Mouse (Mus musculus) G1E (cell line): Measurements from ENCODE around the gene Cts8. TPM values are rescaled to one million over a fixed set of nuclear protein-coding genes. Genes with fewer than 3 reads are reported as not detected.

ENCODE experiments used
- ATAC-seq: 2 replicates; pipeline ENCODE4 v1.8.0; 2016; ENCODE audit warnings: mild to moderate bottlenecking; ENCODE audit not compliant: insufficient number of reproducible peaks, poor library complexity, low FRiP score, severe bottlenecking; ENCODE audit errors: extremely low read depth
- DNase-seq: peaks from one replicate; pipeline ENCODE4 v3.0.0; 2012; ENCODE audit warnings: low spot score
- H3K27me3 ChIP-seq: 2 replicates; pipeline ENCODE4 v1.6.1; 2012; ENCODE audit warnings: mild to moderate bottlenecking, low read length, inconsistent platforms; ENCODE audit not compliant: insufficient read depth
- H3K36me3 ChIP-seq: replicated peaks from 2 replicates; pipeline ENCODE3; 2012; ENCODE audit warnings: mild to moderate bottlenecking, inconsistent platforms
- H3K4me1 ChIP-seq: 2 replicates; pipeline ENCODE4 v1.6.1; 2012; ENCODE audit warnings: low read depth, low read length, inconsistent platforms, mixed read lengths; ENCODE audit not compliant: insufficient read depth
- H3K4me3 ChIP-seq: 2 replicates; pipeline ENCODE4 v1.5.1; 2012; ENCODE audit warnings: low read depth, mild to moderate bottlenecking, inconsistent platforms, low read length, moderate library complexity, mixed read lengths
- H3K9me3 ChIP-seq: replicated peaks from 2 replicates; pipeline ENCODE4 v1.6.1; 2012; ENCODE audit warnings: inconsistent platforms
- CTCF ChIP-seq: IDR thresholded peaks from 2 replicates; pipeline ENCODE4 v1.5.1; 2012; ENCODE audit warnings: low read depth, low read length, inconsistent platforms, mixed read lengths
- GATA1 ChIP-seq: IDR thresholded peaks from 2 replicates; pipeline ENCODE4 v1.6.1; 2012; ENCODE audit warnings: borderline replicate concordance, low read length, inconsistent platforms, mixed read lengths
- GATA2 ChIP-seq: IDR thresholded peaks from 2 replicates; pipeline ENCODE4 v1.6.1; 2012; ENCODE audit warnings: low read depth, low read length, inconsistent platforms, borderline replicate concordance
- POLR2AphosphoS5 ChIP-seq: IDR thresholded peaks from 2 replicates; pipeline ENCODE4 v1.6.1; 2012; ENCODE audit warnings: low read depth, low read length, inconsistent platforms; ENCODE audit not compliant: insufficient replicate concordance
- TAL1 ChIP-seq: conservative IDR thresholded peaks from 2 replicates; pipeline ENCODE4 v1.6.1; 2012; ENCODE audit warnings: low read depth, low read length, inconsistent platforms, mixed read lengths
- polyA plus RNA-seq: library from polyadenylated mRNA; stranded (reverse); fragments of >175 nt; gene quantifications from 2 replicates; pipeline ENCODE4 v1.2.3, GENCODE M21; 2012
- total RNA-seq, 2 experiments: library from RNA; stranded (forward) in 1 of 2; stranded (reverse) in 1 of 2; fragments of 200-1000 nt in 1 of 2; fragments of >200 nt in 1 of 2; fragmentation: Nextera tagmentation in 1 of 2; gene quantifications; 2 replicates each; pipeline ENCODE4 v1.2.3; 2014 to 2017

Gene Cts8
- total RNA-seq (2014; fragmentation: Nextera tagmentation) (not detected in 2 replicates), total RNA-seq (2017) (not detected in 2 replicates), polyA plus RNA-seq (not detected in 2 replicates)

GRCm38 (mm10) chr13:61255258-61255657 is at the start of gene Cts8:
Gene Cts8 (minus strand): TSS chr13:61255358.
- H3K4me1 ChIP-seq: no peaks in the 10 kb centered on the region
- TF ChIP-seq CTCF (no peak), GATA2 (no peak), TAL1 (no peak), POLR2AphosphoS5 (no peak), GATA1 (no peak)
- DNase-seq (no peak), ATAC-seq (no peak)
- H3K36me3 ChIP-seq: no peaks in the 10 kb centered on the region
- H3K9me3 ChIP-seq: peaks cover 12% of the 10 kb centered on the region; the same call in 1 of the 2 replicates
- no peak within 1 kb of the TSS for H3K4me3 ChIP-seq
- no peaks in the 10 kb centered on the region for H3K27me3 ChIP-seq

GRCm38 (mm10) chr13:61288739-61289138 is 33.6 kb upstream of the Cts8 start, which contains the start of gene Gm49398:
Gene Gm49398 (minus strand): TSS chr13:61288839.
- DNase-seq (no peak), ATAC-seq (no peak)
- TF ChIP-seq GATA2: no peak
- TF ChIP-seq POLR2AphosphoS5: no peak
- TF ChIP-seq GATA1: no peak
- no peak for TF ChIP-seq CTCF
- no peak for TF ChIP-seq TAL1
- H3K4me3 ChIP-seq: no peak within 1 kb of the TSS
- 0 out of 2 replicates have a peak, but pooled peaks cover 4% of the 10 kb centered on the region for H3K9me3 ChIP-seq
- no peaks in the 10 kb centered on the region for H3K36me3 ChIP-seq
- H3K4me1 ChIP-seq: no peaks in the 10 kb centered on the region
- H3K27me3 ChIP-seq: no peaks in the 10 kb centered on the region

GRCm38 (mm10) chr13:61241076-61241947 is 13.8 kb downstream of the Cts8 start:
- no peaks in the 10 kb centered on the region for H3K36me3 ChIP-seq
- H3K4me1 ChIP-seq: no peaks in the 10 kb centered on the region
- TF ChIP-seq CTCF: 0 out of 2 replicates have a peak, but pooled peaks have one; percentile 11
- no peak for TF ChIP-seq TAL1
- H3K27me3 ChIP-seq: no peaks in the 10 kb centered on the region
- no peak for DNase-seq
- ATAC-seq: 0 out of 2 replicates have a peak, but pooled peaks have one; percentile 22
- no peak overlapping the region for H3K4me3 ChIP-seq
- no peaks in the 10 kb centered on the region for H3K9me3 ChIP-seq

GRCm38 (mm10) chr13:61203310-61203709 is 51.8 kb downstream of the Cts8 start, which contains the start of gene Cts6:
Gene Cts6 (minus strand): TSS chr13:61203410.
- TF ChIP-seq TAL1: no peak
- no peak for TF ChIP-seq GATA2
- no peak for TF ChIP-seq POLR2AphosphoS5
- Histone ChIP-seq H3K4me3 (no peak within 1 kb of the TSS), H3K9me3 (no peaks in the 10 kb centered on the region), H3K36me3 (no peaks in the 10 kb centered on the region), H3K4me1 (no peaks in the 10 kb centered on the region), H3K27me3 (no peaks in the 10 kb centered on the region)
- DNase-seq: no peak
- ATAC-seq: no peak

Other genes starting within 250 kb of the Cts8 start
- not detected in 2 replicates for gene Ctsj, start 249.4 kb downstream of the Cts8 start, total RNA-seq (2014; fragmentation: Nextera tagmentation)
- gene Ctsj, start 249.4 kb downstream of the Cts8 start, total RNA-seq (2017): 0.12 TPM in 1 of 2 replicates, not detected in the other
- gene Ctsj, start 249.4 kb downstream of the Cts8 start, polyA plus RNA-seq: not detected in 2 replicates
- gene Ctsq, start 214.7 kb downstream of the Cts8 start, total RNA-seq (2014; fragmentation: Nextera tagmentation): not detected in 2 replicates
- not detected in 2 replicates for gene Ctsq, start 214.7 kb downstream of the Cts8 start, total RNA-seq (2017)
- gene Ctsq, start 214.7 kb downstream of the Cts8 start, polyA plus RNA-seq: not detected in 2 replicates
- not detected in 2 replicates for gene Ctsr, start 91.1 kb downstream of the Cts8 start, total RNA-seq (2014; fragmentation: Nextera tagmentation)
- not detected in 2 replicates for gene Ctsr, start 91.1 kb downstream of the Cts8 start, total RNA-seq (2017)
- not detected in 2 replicates for gene Ctsr, start 91.1 kb downstream of the Cts8 start, polyA plus RNA-seq
- not detected in 2 replicates for gene Cts6, start 51.9 kb downstream of the Cts8 start, total RNA-seq (2014; fragmentation: Nextera tagmentation)
- not detected in 2 replicates for gene Cts6, start 51.9 kb downstream of the Cts8 start, total RNA-seq (2017)
- gene Cts6, start 51.9 kb downstream of the Cts8 start, polyA plus RNA-seq: not detected in 2 replicates
- not detected in 2 replicates for gene Gm49398, start 33.5 kb upstream of the Cts8 start, total RNA-seq (2014; fragmentation: Nextera tagmentation)
- not detected in 2 replicates for gene Gm49398, start 33.5 kb upstream of the Cts8 start, total RNA-seq (2017)
- gene Gm49398, start 33.5 kb upstream of the Cts8 start, polyA plus RNA-seq: not detected in 2 replicates
- gene Cts7, start 102.8 kb upstream of the Cts8 start, total RNA-seq (2014; fragmentation: Nextera tagmentation): not detected in 2 replicates
- not detected in 2 replicates for gene Cts7, start 102.8 kb upstream of the Cts8 start, total RNA-seq (2017)
- gene Cts7, start 102.8 kb upstream of the Cts8 start, polyA plus RNA-seq: not detected in 2 replicates